Mouse (Mus musculus): ENCODE data around the gene Liph. TPM values are rescaled to one million over a fixed set of nuclear protein-coding genes. Genes with fewer than 3 reads are reported as not detected.

Gene Liph
- total and polyA plus RNA-seq, 2 experiments from 2014 or later = 0.47 to 0.74 TPM

DNA sequence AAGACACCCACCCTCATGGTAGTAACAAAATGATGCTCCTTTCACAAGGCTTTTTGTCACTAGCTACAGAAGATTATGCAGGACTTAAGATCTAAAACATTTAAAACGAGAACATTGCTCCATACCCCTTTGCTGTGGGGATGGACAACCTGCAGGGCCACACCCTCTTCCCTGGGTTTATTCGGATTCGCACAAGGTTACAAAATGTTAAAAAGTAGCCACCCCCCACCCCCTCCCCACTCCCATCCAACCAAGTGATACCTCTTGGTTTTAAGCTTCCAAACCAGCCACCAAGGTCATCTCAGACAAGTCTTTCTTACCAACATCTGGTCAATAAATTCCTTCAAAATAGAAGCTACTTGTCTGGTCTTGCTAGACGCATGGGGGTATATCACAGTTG, 11.9 kb downstream of the Liph start:
- TF ChIP-seq CTCF (IDR thresholded peaks at IDR 0.05; ENCODE audit: low read depth) = no peak
- 98% methylated on average over 4 of the region's 4 CpGs for WGBS
- Histone ChIP-seq H3K36me3 (ENCODE audit: insufficient read depth, low read length) (no peaks in the 10 kb centered on the region), H3K9me3 (ENCODE audit: low read length) (no peaks in the 10 kb centered on the region), H3K4me2 (ENCODE audit: low read depth, low read length) (no peak overlapping the region), H3K27ac (no peak overlapping the region), H3K9ac (replicated peaks; ENCODE audit: low read length) (no peak overlapping the region), H3K4me3 (ENCODE audit: low read length) (no peak overlapping the region), H3K27me3 (ENCODE audit: insufficient read depth, low read length) (no peaks in the 10 kb centered on the region), H3K4me1 (ENCODE audit: insufficient read depth, low read length) (no peaks in the 10 kb centered on the region)
- DNase-seq (ENCODE audit: low spot score) (no peak), ATAC-seq (no peak)

DNA sequence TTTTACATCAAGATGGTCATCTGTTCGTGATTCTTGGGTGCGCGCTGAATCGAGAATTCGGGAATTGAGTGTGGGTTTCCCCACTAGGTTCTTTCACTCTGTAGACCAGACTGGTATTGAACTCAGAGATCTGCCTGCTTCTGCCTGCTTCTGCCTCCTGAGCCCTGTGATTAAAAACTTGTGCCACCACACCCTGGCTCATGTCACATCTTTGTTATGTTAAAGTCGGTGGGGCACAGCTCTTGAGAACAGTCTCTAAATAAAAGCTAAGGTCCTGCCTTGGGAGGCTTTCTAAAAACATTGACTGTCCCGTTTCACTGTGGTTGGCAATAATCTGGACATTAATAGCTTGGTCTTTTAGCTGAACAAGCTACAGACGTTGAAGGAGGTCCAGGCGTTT, 12.3 kb downstream of the Liph start:
- no peak for ATAC-seq
- Histone ChIP-seq H3K9me3 (ENCODE audit: low read length) (no peaks in the 10 kb centered on the region), H3K4me2 (ENCODE audit: low read depth, low read length) (no peak overlapping the region), H3K36me3 (ENCODE audit: insufficient read depth, low read length) (no peaks in the 10 kb centered on the region), H3K9ac (replicated peaks; ENCODE audit: low read length) (no peak overlapping the region), H3K27me3 (ENCODE audit: insufficient read depth, low read length) (no peaks in the 10 kb centered on the region), H3K4me1 (ENCODE audit: insufficient read depth, low read length) (no peaks in the 10 kb centered on the region), H3K27ac (no peak overlapping the region), H3K4me3 (ENCODE audit: low read length) (no peak overlapping the region)
- no peak for DNase-seq (ENCODE audit: low spot score)
- WGBS = 92% methylated on average over 9 of the region's 9 CpGs
- no peak for TF ChIP-seq CTCF (IDR thresholded peaks at IDR 0.05; ENCODE audit: low read depth)

DNA sequence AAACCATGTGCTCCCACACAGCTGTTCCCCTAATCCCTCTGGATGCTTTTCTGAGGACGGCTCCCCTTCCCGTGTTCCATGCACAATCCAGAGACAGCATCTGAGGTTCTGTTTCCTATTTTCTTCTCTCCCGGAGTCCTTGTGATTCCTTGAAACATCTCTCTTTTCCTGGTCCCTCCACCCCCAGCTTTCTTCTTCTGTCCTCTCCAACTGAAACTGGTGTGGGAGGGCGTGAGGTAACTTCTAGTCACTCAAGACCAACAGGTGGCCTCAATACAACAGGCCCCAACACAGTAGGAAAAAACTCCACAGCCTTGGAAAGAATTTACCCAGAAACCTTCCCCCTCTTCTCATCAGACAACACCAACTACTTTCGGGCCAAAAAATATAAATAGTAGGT, 18.1 kb downstream of the Liph start:
- 80% methylated on average over 5 of the region's 5 CpGs for WGBS
- Histone ChIP-seq H3K9me3 (ENCODE audit: low read length) (no peaks in the 10 kb centered on the region), H3K27me3 (ENCODE audit: insufficient read depth, low read length) (no peaks in the 10 kb centered on the region)

DNA sequence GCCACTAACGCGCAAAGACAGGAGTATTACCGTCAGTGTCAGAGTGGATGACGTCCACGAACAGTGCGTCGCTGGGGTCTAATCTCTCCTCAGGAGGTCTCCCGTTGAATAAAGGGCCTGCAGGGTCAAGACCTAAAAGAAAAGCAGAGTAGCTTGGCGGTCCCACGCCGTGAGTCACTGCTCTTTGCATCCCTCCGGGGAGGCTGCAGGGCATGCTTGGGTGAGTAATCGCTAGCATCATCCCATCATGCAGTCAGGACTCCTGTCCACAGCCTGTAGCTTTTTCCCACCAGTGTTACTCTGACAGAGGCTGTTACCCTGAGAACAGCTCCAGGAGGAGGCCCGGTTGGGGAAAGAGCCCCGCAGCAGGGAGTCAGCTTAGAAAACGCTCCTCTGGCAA, 19.3 kb downstream of the Liph start:
- no peak for TF ChIP-seq CTCF (IDR thresholded peaks at IDR 0.05; ENCODE audit: low read depth)
- WGBS = 1% methylated on average over 16 of the region's 16 CpGs
- Histone ChIP-seq H3K27me3 (ENCODE audit: insufficient read depth, low read length) (no peaks in the 10 kb centered on the region), H3K4me2 (ENCODE audit: low read depth, low read length) (peak overlapping the region; percentile 45), H3K9ac (replicated peaks; ENCODE audit: low read length) (no peak overlapping the region), H3K4me1 (ENCODE audit: insufficient read depth, low read length) (no peaks in the 10 kb centered on the region), H3K36me3 (ENCODE audit: insufficient read depth, low read length) (no peaks in the 10 kb centered on the region), H3K27ac (no peak overlapping the region), H3K9me3 (ENCODE audit: low read length) (no peaks in the 10 kb centered on the region), H3K4me3 (ENCODE audit: low read length) (peak overlapping the region; percentile 9)
- DNase-seq (ENCODE audit: low spot score) (peak; percentile 11), ATAC-seq (peak; percentile 61; the same call in 1 of the 2 replicates)

More for the DNA sequence above, 18.1 kb downstream of the Liph start:
- Histone ChIP-seq H3K9ac (replicated peaks; ENCODE audit: low read length) (no peak overlapping the region), H3K4me3 (ENCODE audit: low read length) (no peak overlapping the region), H3K27ac (no peak overlapping the region), H3K4me2 (ENCODE audit: low read depth, low read length) (no peak overlapping the region), H3K4me1 (ENCODE audit: insufficient read depth, low read length) (no peaks in the 10 kb centered on the region), H3K36me3 (ENCODE audit: insufficient read depth, low read length) (no peaks in the 10 kb centered on the region)
- DNase-seq (ENCODE audit: low spot score) (no peak), ATAC-seq (no peak)
- TF ChIP-seq CTCF (IDR thresholded peaks at IDR 0.05; ENCODE audit: low read depth) = no peak

DNA sequence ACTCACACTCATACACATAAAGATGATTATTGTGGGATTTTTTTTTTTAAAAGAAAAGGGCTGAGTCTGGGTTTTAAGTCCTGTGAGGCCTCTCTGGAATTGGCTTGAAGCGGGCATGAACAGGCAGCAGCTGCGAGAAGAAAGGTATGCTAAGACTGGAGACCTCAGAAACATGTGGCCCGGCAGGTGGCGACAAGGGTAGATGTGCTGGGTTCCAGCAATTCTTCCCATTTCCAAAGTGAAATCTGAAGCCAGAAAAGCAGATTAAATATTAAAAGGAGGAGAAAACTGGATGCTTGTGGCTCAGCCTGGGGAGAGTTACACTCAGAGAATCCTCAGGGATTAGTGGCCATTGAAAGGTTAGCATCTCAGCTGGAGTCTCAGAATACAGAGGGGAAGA, 24.0 kb downstream of the Liph start:
- Histone ChIP-seq H3K9ac (replicated peaks; ENCODE audit: low read length) (no peak overlapping the region), H3K27me3 (ENCODE audit: insufficient read depth, low read length) (no peaks in the 10 kb centered on the region), H3K4me2 (ENCODE audit: low read depth, low read length) (no peak overlapping the region), H3K4me3 (ENCODE audit: low read length) (no peak overlapping the region), H3K9me3 (ENCODE audit: low read length) (no peaks in the 10 kb centered on the region), H3K27ac (no peak overlapping the region), H3K36me3 (ENCODE audit: insufficient read depth, low read length) (no peaks in the 10 kb centered on the region), H3K4me1 (ENCODE audit: insufficient read depth, low read length) (no peaks in the 10 kb centered on the region)
- WGBS = 72% methylated on average over 4 of the region's 4 CpGs
- DNase-seq (ENCODE audit: low spot score) = no peak
- 0 out of 2 replicates have a peak, but pooled peaks have one; percentile 4 for TF ChIP-seq CTCF (IDR thresholded peaks at IDR 0.05; ENCODE audit: low read depth)
- no peak for ATAC-seq

DNA sequence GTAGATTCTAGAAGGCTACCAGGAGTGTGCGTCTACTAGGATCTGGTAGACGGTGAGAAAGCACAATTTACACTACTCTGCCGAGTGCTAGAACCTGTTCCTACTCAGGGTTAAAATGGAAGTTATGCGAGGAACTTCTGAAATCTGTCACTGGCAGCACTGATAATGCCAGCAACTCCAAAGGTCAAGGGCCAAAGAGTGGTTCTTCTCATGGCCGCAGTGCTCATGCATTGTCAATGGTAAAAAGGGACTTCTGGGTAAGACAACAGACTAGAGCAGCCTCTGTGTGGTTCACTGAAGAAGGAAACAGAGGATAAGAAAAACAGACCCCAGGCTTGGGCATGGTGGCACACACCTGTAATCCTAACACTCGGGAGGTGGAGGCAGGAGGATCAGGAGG, 24.9 kb downstream of the Liph start:
- H3K9me3 ChIP-seq (ENCODE audit: low read length) = no peaks in the 10 kb centered on the region
- TF ChIP-seq CTCF (IDR thresholded peaks at IDR 0.05; ENCODE audit: low read depth) = no peak
- no peaks in the 10 kb centered on the region for H3K4me1 ChIP-seq (ENCODE audit: insufficient read depth, low read length)
- no peaks in the 10 kb centered on the region for H3K27me3 ChIP-seq (ENCODE audit: insufficient read depth, low read length)
- no peak overlapping the region for H3K4me2 ChIP-seq (ENCODE audit: low read depth, low read length)
- H3K9ac ChIP-seq (replicated peaks; ENCODE audit: low read length) = no peak overlapping the region
- no peak overlapping the region for H3K4me3 ChIP-seq (ENCODE audit: low read length)
- H3K27ac ChIP-seq = no peak overlapping the region
- H3K36me3 ChIP-seq (ENCODE audit: insufficient read depth, low read length) = no peaks in the 10 kb centered on the region
- 83% methylated on average over 6 of the region's 6 CpGs for WGBS
- DNase-seq (ENCODE audit: low spot score) (no peak), ATAC-seq (no peak)

DNA sequence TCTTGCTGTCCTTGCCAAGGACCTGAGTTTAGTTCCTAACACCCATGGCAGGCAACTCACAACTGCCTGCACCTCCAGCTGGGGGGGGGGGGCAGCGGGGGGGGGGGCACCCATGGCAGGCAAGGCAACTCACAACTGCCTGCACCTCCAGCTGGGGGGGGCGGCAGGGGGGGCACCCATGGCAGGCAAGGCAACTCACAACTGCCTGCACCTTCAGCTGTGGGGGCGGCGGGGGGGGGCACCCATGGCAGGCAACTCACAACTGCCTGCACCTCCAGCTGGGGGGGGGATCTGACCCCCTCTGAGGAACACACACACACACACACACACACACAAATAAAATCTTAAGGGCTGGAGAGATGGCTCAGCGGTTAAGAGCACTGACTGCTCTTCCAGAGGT, 25.6 kb downstream of the Liph start:
- H3K4me2 ChIP-seq (ENCODE audit: low read depth, low read length) = no peak overlapping the region
- no peak overlapping the region for H3K27ac ChIP-seq
- H3K27me3 ChIP-seq (ENCODE audit: insufficient read depth, low read length) = no peaks in the 10 kb centered on the region
- DNase-seq (ENCODE audit: low spot score) (no peak), ATAC-seq (peak; percentile 24; the same call in 1 of the 2 replicates)
- no peak overlapping the region for H3K9ac ChIP-seq (replicated peaks; ENCODE audit: low read length)
- no peaks in the 10 kb centered on the region for H3K4me1 ChIP-seq (ENCODE audit: insufficient read depth, low read length)
- no peaks in the 10 kb centered on the region for H3K9me3 ChIP-seq (ENCODE audit: low read length)
- 79% methylated on average over 5 of the region's 5 CpGs for WGBS
- no peaks in the 10 kb centered on the region for H3K36me3 ChIP-seq (ENCODE audit: insufficient read depth, low read length)
- no peak for TF ChIP-seq CTCF (IDR thresholded peaks at IDR 0.05; ENCODE audit: low read depth)
- no peak overlapping the region for H3K4me3 ChIP-seq (ENCODE audit: low read length)

Data from hindbrain, postnatal 0 days (tissue).